Mouse (Mus musculus) bone marrow, adult 2 months (tissue): Measurements from ENCODE around the gene P4hb. TPM values are rescaled to one million over a fixed set of nuclear protein-coding genes. Genes with fewer than 3 reads are reported as not detected.

Source experiments
- H3K27ac ChIP-seq: fragments of 200-500 bp; 2 replicates; pipeline ENCODE4 v1.5.1; 2012; ENCODE audit warnings: low read depth, mild to moderate bottlenecking, control low read depth, inconsistent platforms, low read length; ENCODE audit not compliant: control insufficient read depth, poor library complexity, insufficient read depth
- H3K4me1 ChIP-seq: fragments of 200-500 bp; 2 replicates; pipeline ENCODE4 v1.6.1; 2011; ENCODE audit warnings: low read length; ENCODE audit not compliant: control insufficient read depth, insufficient read depth
- H3K4me3 ChIP-seq: fragments of 200-500 bp; replicated peaks from 2 replicates; pipeline ENCODE3; 2011; ENCODE audit warnings: mild to moderate bottlenecking, low read depth, low read length, control low read depth; ENCODE audit not compliant: control insufficient read depth
- CTCF ChIP-seq: fragments of 200-500 bp; IDR thresholded peaks from 2 replicates; pipeline ENCODE4 v1.5.1; 2011; ENCODE audit warnings: low read length, control low read depth; ENCODE audit not compliant: control insufficient read depth, insufficient read depth
- POLR2A ChIP-seq: fragments of 200-500 bp; IDR thresholded peaks from 2 replicates; pipeline ENCODE4 v1.6.1; 2011; ENCODE audit warnings: low read depth, mild to moderate bottlenecking, control low read depth, low read length, borderline replicate concordance; ENCODE audit not compliant: control insufficient read depth
- WGBS: fragments of 180-500 bp; shearing (Covaris S2); methylation state at CpG from one replicate; pipeline ENCODE4 v1.1.7; 2018; 5-methylcytosine and 5-hydroxymethylcytosine counted together
- polyA plus RNA-seq: library from polyadenylated mRNA; stranded (reverse); fragments of >200 nt; gene quantifications from 2 replicates; pipeline ENCODE4 v1.2.4, GENCODE M21; 2011; ENCODE audit warnings: low replicate concordance; ENCODE audit not compliant: missing spikeins, insufficient read depth, insufficient read length

Gene P4hb
- polyA plus RNA-seq, 1 experiment, result 236 TPM

DNA sequence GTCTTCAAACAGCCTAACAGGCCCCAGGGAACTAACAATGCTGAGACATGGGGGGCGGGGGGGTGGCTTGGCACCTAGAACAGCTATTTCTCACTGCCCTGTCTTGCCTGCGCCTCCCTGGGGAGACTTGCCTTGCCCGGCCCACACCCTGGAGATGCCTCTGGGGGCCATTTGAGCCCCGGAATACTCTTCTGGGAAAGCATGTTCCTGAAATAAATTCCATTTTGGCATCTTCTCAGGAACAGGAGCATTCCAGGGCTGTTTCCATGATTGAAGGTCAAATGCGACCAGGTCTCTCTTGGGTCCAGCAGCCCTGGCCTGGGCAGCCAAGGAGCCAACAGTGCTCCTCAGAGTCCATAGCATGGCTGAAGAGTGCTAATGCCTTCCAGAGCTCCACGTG lies 30.7 kb downstream of the P4hb start:
- no peak overlapping the region for H3K4me3 ChIP-seq
- no peak for TF ChIP-seq CTCF
- peaks cover 2% of the 10 kb centered on the region for H3K4me1 ChIP-seq
- H3K27ac ChIP-seq, result no peak overlapping the region
- WGBS, result 83% methylated on average over 6 of the region's 6 CpGs

- TF ChIP-seq CTCF (peak; percentile 42; the same call in 1 of the 2 replicates), POLR2A (no peak)
- Histone ChIP-seq H3K27ac (no peak overlapping the region), H3K4me3 (no peak overlapping the region), H3K4me1 (peaks cover 2% of the 10 kb centered on the region)
- 62% methylated on average over 4 of the region's 4 CpGs for WGBS
Measured at GRCm38 (mm10) chr11:120541907-120542306, 31.1 kb downstream of the P4hb start.

- WGBS, result 59% methylated on average over 10 of the region's 10 CpGs
- no peak for TF ChIP-seq POLR2A
- no peak for TF ChIP-seq CTCF
- H3K4me3 ChIP-seq, result no peak overlapping the region
- no peak overlapping the region; the same call in 1 of the 2 replicates for H3K27ac ChIP-seq
- peaks cover 2% of the 10 kb centered on the region for H3K4me1 ChIP-seq
Measured at GRCm38 (mm10) chr11:120539285-120540014, 33.6 kb downstream of the P4hb start.

DNA sequence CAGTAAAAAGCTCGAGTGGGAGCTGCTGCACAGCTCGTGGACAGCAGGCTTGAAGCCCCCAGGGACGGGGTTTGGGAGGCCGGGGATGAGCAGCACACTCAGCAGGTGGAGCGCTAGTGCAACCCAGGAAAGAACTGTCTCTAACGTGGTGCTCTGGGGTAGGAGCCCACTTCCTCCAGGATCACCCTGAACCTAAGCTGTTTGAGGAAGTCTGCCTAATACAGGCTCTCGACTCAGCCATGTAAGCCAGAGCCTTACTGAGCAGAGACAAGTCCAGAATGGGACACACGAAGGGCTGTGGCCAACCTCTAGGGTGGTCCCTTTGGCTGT lies 34.1 kb downstream of the P4hb start:
- Histone ChIP-seq H3K4me3 (no peak overlapping the region), H3K4me1 (peaks cover 2% of the 10 kb centered on the region), H3K27ac (no peak overlapping the region; the same call in 1 of the 2 replicates)
- TF ChIP-seq CTCF (no peak), POLR2A (no peak)
- 13% methylated on average over 8 of the region's 8 CpGs for WGBS

DNA sequence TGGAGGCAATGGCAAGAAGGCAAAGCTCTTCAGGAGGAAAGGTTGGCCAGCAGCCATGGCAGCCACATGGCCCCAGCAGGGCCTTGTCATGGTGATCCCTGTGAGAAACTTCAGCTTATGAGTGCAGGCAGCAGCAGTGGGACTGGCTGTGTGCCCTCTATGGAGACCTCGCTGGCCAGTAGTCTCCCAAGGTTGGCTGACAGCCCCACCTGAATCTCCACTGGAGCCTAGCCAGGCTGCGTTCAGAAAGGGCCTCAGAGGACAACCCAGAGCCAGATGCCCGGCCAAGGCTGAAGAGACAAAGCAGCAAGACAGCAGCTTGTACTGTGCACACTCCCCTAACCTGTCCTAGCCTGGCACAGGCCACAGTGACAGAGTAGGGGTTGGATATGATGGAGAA lies 34.6 kb downstream of the P4hb start:
- TF ChIP-seq POLR2A, result no peak
- no peak for TF ChIP-seq CTCF
- H3K27ac ChIP-seq, result no peak overlapping the region
- 72% methylated on average over 3 of the region's 3 CpGs for WGBS
- no peak overlapping the region for H3K4me3 ChIP-seq
- peaks cover 2% of the 10 kb centered on the region for H3K4me1 ChIP-seq

DNA sequence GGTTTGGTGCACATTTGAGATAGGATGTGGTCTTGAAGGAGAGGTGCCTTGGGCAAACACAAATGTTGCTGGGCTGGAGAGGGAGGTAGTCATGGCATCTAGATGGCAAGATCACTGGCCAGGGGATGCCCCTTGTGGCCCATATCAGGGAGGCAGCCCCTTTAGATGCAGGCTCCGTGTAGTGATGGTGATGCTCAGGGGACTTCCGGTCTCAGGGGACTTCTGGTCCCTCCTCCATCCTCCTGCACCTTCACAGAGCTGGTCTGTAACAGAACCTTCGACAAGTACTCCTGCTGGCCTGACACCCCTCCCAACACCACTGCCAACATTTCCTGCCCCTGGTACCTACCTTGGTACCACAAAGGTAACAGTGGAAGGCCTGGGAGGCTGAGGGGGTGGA lies 37.2 kb downstream of the P4hb start:
- TF ChIP-seq POLR2A, result no peak
- TF ChIP-seq CTCF, result no peak
- Histone ChIP-seq H3K4me3 (no peak overlapping the region), H3K27ac (no peak overlapping the region), H3K4me1 (peaks cover 2% of the 10 kb centered on the region)
- 66% methylated on average over 3 of the region's 3 CpGs for WGBS

DNA sequence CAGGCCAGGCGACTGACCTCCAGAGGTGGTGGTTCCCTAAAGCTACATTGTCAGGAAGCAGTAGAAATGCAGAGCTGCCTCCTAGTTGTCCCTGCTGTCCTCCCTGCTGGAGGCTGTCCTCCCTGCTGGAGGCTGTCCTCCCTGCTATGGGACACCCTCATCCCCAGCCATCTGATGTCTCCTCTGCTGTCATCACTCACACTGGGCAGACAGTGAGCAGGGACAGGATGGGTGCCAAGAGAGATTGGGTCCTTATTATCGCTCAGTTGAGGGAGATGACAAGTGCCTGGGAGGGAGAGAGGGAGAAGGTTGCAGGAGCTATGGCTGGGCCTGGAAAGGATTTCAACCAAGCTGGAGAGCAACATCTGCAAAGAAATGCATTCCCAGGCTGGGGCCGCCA lies 37.9 kb downstream of the P4hb start:
- TF ChIP-seq CTCF (no peak), POLR2A (no peak)
- H3K4me3 ChIP-seq, result no peak overlapping the region
- H3K4me1 ChIP-seq, result peaks cover 2% of the 10 kb centered on the region
- WGBS, result 76% methylated on average over 3 of the region's 3 CpGs
- H3K27ac ChIP-seq, result no peak overlapping the region

GRCm38 (mm10) chr11:120534093-120534492 lies 39.0 kb downstream of the P4hb start:
- Histone ChIP-seq H3K4me1 (peaks cover under 1% of the 10 kb centered on the region), H3K27ac (no peak overlapping the region), H3K4me3 (no peak overlapping the region)
- no peak for TF ChIP-seq CTCF
- 85% methylated on average over 8 of the region's 8 CpGs for WGBS

DNA sequence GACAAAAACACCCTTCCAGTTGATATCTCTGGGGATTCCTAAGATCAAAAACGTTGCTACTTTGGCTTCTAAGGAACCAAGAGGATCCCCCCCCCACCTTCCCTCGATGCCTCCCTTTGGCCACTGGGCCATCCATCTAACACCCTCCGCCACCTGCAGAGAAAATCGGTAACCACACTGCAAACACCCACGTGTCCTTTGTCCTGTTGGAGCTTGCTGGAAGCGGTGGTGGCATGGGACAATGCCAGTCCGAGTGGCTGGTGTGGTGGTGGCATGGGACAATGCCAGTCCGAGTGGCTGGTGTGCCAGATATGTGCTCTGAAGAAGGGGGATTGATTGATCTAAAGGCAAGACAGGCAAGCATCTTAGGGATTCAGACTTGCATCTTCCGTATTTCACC lies 41.4 kb downstream of the P4hb start:
- H3K4me1 ChIP-seq, result no peaks in the 10 kb centered on the region
- TF ChIP-seq POLR2A (no peak), CTCF (no peak)
- H3K4me3 ChIP-seq, result no peak overlapping the region
- no peak overlapping the region for H3K27ac ChIP-seq
- 35% methylated on average over 9 of the region's 9 CpGs for WGBS
